Mouse (Mus musculus): ENCODE measurements around the gene Srpk2. TPM values are rescaled to one million over a fixed set of nuclear protein-coding genes. Genes with fewer than 3 reads are reported as not detected.

Srpk2 gene
- polyA plus RNA-seq, 1 experiment from 2014 or later = 41.9 TPM

- no peaks in the 10 kb centered on the region for H3K27me3 ChIP-seq (ENCODE audit: insufficient read depth, low read length)
- no peak overlapping the region for H3K4me3 ChIP-seq (replicated peaks; ENCODE audit: low read depth, low read length)
- H3K36me3 ChIP-seq (ENCODE audit: insufficient read depth, low read length) = no peaks in the 10 kb centered on the region
- no peak overlapping the region for H3K27ac ChIP-seq
- DNase-seq (ENCODE audit: low spot score) = no peak
- no peak for ATAC-seq (replicated peaks; ENCODE audit: low FRiP score, low read depth)
- H3K9me3 ChIP-seq (replicated peaks; ENCODE audit: low read length) = no peaks in the 10 kb centered on the region
- H3K9ac ChIP-seq (ENCODE audit: low read depth, low read length) = no peak overlapping the region
- no peak overlapping the region for H3K4me2 ChIP-seq (ENCODE audit: low read length)
- H3K4me1 ChIP-seq (replicated peaks; ENCODE audit: insufficient read depth, low read length) = no peaks in the 10 kb centered on the region
- TF ChIP-seq CTCF (IDR thresholded peaks at IDR 0.05; ENCODE audit: low read depth) = no peak
- WGBS = 90% methylated on average over 4 of the region's 4 CpGs
These were observed 986 bp downstream of the Srpk2 start for GRCm38 (mm10) chr5:23683431-23683830.

GRCm38 (mm10) chr5:23679006-23679405 lies 5.4 kb downstream of the Srpk2 start:
- Histone ChIP-seq H3K4me2 (ENCODE audit: low read length) (no peak overlapping the region), H3K27ac (no peak overlapping the region), H3K36me3 (ENCODE audit: insufficient read depth, low read length) (no peaks in the 10 kb centered on the region), H3K27me3 (ENCODE audit: insufficient read depth, low read length) (no peaks in the 10 kb centered on the region), H3K9me3 (replicated peaks; ENCODE audit: low read length) (no peaks in the 10 kb centered on the region), H3K9ac (ENCODE audit: low read depth, low read length) (no peak overlapping the region), H3K4me1 (replicated peaks; ENCODE audit: insufficient read depth, low read length) (no peaks in the 10 kb centered on the region), H3K4me3 (replicated peaks; ENCODE audit: low read depth, low read length) (no peak overlapping the region)
- no peak for DNase-seq (ENCODE audit: low spot score)
- no peak for TF ChIP-seq CTCF (IDR thresholded peaks at IDR 0.05; ENCODE audit: low read depth)
- ATAC-seq (replicated peaks; ENCODE audit: low FRiP score, low read depth) = no peak
- 66% methylated on average over 3 of the region's 3 CpGs for WGBS

- H3K4me1 ChIP-seq (replicated peaks; ENCODE audit: insufficient read depth, low read length) = no peaks in the 10 kb centered on the region
- no peaks in the 10 kb centered on the region for H3K9me3 ChIP-seq (replicated peaks; ENCODE audit: low read length)
- no peak for TF ChIP-seq CTCF (IDR thresholded peaks at IDR 0.05; ENCODE audit: low read depth)
- no peak overlapping the region for H3K4me3 ChIP-seq (replicated peaks; ENCODE audit: low read depth, low read length)
- no peak overlapping the region for H3K9ac ChIP-seq (ENCODE audit: low read depth, low read length)
- no peaks in the 10 kb centered on the region for H3K36me3 ChIP-seq (ENCODE audit: insufficient read depth, low read length)
- DNase-seq (ENCODE audit: low spot score) (no peak), ATAC-seq (replicated peaks; ENCODE audit: low FRiP score, low read depth) (no peak)
- H3K27me3 ChIP-seq (ENCODE audit: insufficient read depth, low read length) = no peaks in the 10 kb centered on the region
- WGBS = 94% methylated on average over 5 of the region's 5 CpGs
- H3K4me2 ChIP-seq (ENCODE audit: low read length) = no peak overlapping the region
- H3K27ac ChIP-seq = no peak overlapping the region
These were observed 6.5 kb downstream of the Srpk2 start for GRCm38 (mm10) chr5:23677883-23678282.

GRCm38 (mm10) chr5:23677072-23677453 lies 7.4 kb downstream of the Srpk2 start:
- Histone ChIP-seq H3K27me3 (ENCODE audit: insufficient read depth, low read length) (no peaks in the 10 kb centered on the region), H3K4me3 (replicated peaks; ENCODE audit: low read depth, low read length) (no peak overlapping the region), H3K4me1 (replicated peaks; ENCODE audit: insufficient read depth, low read length) (no peaks in the 10 kb centered on the region), H3K9me3 (replicated peaks; ENCODE audit: low read length) (no peaks in the 10 kb centered on the region), H3K9ac (ENCODE audit: low read depth, low read length) (no peak overlapping the region), H3K4me2 (ENCODE audit: low read length) (no peak overlapping the region), H3K36me3 (ENCODE audit: insufficient read depth, low read length) (no peaks in the 10 kb centered on the region), H3K27ac (no peak overlapping the region)
- 87% methylated on average over 5 of the region's 5 CpGs for WGBS
- ATAC-seq (replicated peaks; ENCODE audit: low FRiP score, low read depth) (no peak), DNase-seq (ENCODE audit: low spot score) (no peak)
- no peak for TF ChIP-seq CTCF (IDR thresholded peaks at IDR 0.05; ENCODE audit: low read depth)

GRCm38 (mm10) chr5:23676156-23677071 lies 8.0 kb downstream of the Srpk2 start:
- H3K27me3 ChIP-seq (ENCODE audit: insufficient read depth, low read length) = no peaks in the 10 kb centered on the region
- H3K27ac ChIP-seq = peak overlapping the region; percentile 64
- H3K4me3 ChIP-seq (replicated peaks; ENCODE audit: low read depth, low read length) = peak overlapping the region; percentile 96
- no peak for TF ChIP-seq CTCF (IDR thresholded peaks at IDR 0.05; ENCODE audit: low read depth)
- no peaks in the 10 kb centered on the region for H3K4me1 ChIP-seq (replicated peaks; ENCODE audit: insufficient read depth, low read length)
- peak overlapping the region; percentile 74 for H3K9ac ChIP-seq (ENCODE audit: low read depth, low read length)
- H3K36me3 ChIP-seq (ENCODE audit: insufficient read depth, low read length) = no peaks in the 10 kb centered on the region
- H3K9me3 ChIP-seq (replicated peaks; ENCODE audit: low read length) = no peaks in the 10 kb centered on the region
- peak overlapping the region; percentile 99 for H3K4me2 ChIP-seq (ENCODE audit: low read length)
- 10% methylated on average over 39 of the region's 41 CpGs for WGBS
- ATAC-seq (replicated peaks; ENCODE audit: low FRiP score, low read depth) = no peak; the same call in 1 of the 2 replicates
- peak; percentile 61 for DNase-seq (ENCODE audit: low spot score)

GRCm38 (mm10) chr5:23675499-23676155 lies 8.8 kb downstream of the Srpk2 start:
- Histone ChIP-seq H3K9ac (ENCODE audit: low read depth, low read length) (peak overlapping the region; percentile 74), H3K36me3 (ENCODE audit: insufficient read depth, low read length) (no peaks in the 10 kb centered on the region), H3K9me3 (replicated peaks; ENCODE audit: low read length) (no peaks in the 10 kb centered on the region), H3K4me2 (ENCODE audit: low read length) (peak overlapping the region; percentile 99), H3K27me3 (ENCODE audit: insufficient read depth, low read length) (no peaks in the 10 kb centered on the region), H3K4me1 (replicated peaks; ENCODE audit: insufficient read depth, low read length) (no peaks in the 10 kb centered on the region), H3K4me3 (replicated peaks; ENCODE audit: low read depth, low read length) (peak overlapping the region; percentile 96), H3K27ac (peak overlapping the region; percentile 64)
- under 1% methylated on average over 48 of the region's 95 CpGs for WGBS
- TF ChIP-seq CTCF (IDR thresholded peaks at IDR 0.05; ENCODE audit: low read depth) = no peak
- ATAC-seq (replicated peaks; ENCODE audit: low FRiP score, low read depth) = peak; percentile 76
- peak; percentile 52 for DNase-seq (ENCODE audit: low spot score)
